Mouse (Mus musculus) lung, postnatal 0 days (tissue): ENCODE measurements at regions not wholly inside any gene's neighbourhood (a gene's known extent, or its start where the extent isn't known, plus 50 kb on each side); places are given as distances from the start of the nearest gene placed in this dataset.

ENCODE experiments used
- ATAC-seq: fragments of 200-750 bp; cut with Nextera tagmentation; 2 replicates; pipeline ENCODE4 v1.8.0; 2017; ENCODE audit warnings: moderate library complexity
- DNase-seq: peaks from one replicate; pipeline ENCODE4 v3.0.0-alpha.2; 2016; ENCODE audit warnings: low spot score
- H3K27ac ChIP-seq: fragments of 300-500 bp; sonication (generic); 2 replicates; pipeline ENCODE4 v1.5.1; 2014; ENCODE audit warnings: antibody characterized with exemption, mild to moderate bottlenecking, low read length, mixed read lengths
- H3K27me3 ChIP-seq: fragments of 300-500 bp; sonication (generic); replicated peaks from 2 replicates; pipeline ENCODE4 v1.6.1; 2014; ENCODE audit warnings: low read length, mixed read lengths; ENCODE audit not compliant: insufficient read depth
- H3K36me3 ChIP-seq: fragments of 300-500 bp; sonication (generic); 2 replicates; pipeline ENCODE4 v1.6.1; 2014; ENCODE audit warnings: low read length, mixed read lengths; ENCODE audit not compliant: insufficient read depth
- H3K4me1 ChIP-seq: fragments of 300-500 bp; sonication (generic); 2 replicates; pipeline ENCODE4 v1.6.1; 2014; ENCODE audit warnings: antibody characterized with exemption, low read depth, low read length, mixed read lengths; ENCODE audit not compliant: insufficient read depth
- H3K4me2 ChIP-seq: fragments of 300-500 bp; sonication (generic); replicated peaks from 2 replicates; pipeline ENCODE4 v1.6.1; 2014; ENCODE audit warnings: low read depth, mild to moderate bottlenecking, low read length, moderate library complexity, mixed read lengths
- H3K4me3 ChIP-seq: fragments of 300-500 bp; sonication (generic); 2 replicates; pipeline ENCODE4 v1.5.1; 2014; ENCODE audit warnings: low read depth, low read length
- H3K9ac ChIP-seq: fragments of 300-500 bp; sonication (generic); replicated peaks from 2 replicates; pipeline ENCODE4 v1.6.1; 2014; ENCODE audit warnings: low read depth, mild to moderate bottlenecking
- H3K9me3 ChIP-seq: fragments of 300-500 bp; sonication (generic); 2 replicates; pipeline ENCODE4 v1.6.1; 2016; ENCODE audit warnings: low read length, mixed read lengths
- CTCF ChIP-seq: IDR thresholded peaks from 2 replicates; pipeline ENCODE4 v1.5.1; 2016; ENCODE audit warnings: antibody characterized with exemption, mild to moderate bottlenecking
- EP300 ChIP-seq: IDR thresholded peaks from 2 replicates; pipeline ENCODE4 v1.6.1; 2016; ENCODE audit warnings: antibody characterized with exemption, mild to moderate bottlenecking, control low read depth
- WGBS: fragments of 180-500 bp; shearing (Covaris S2); extraction: QIAGEN DNeasy Blood & Tissue Kit; methylation state at CpG from one replicate; pipeline ENCODE4 v1.1.7; 2014; 5-methylcytosine and 5-hydroxymethylcytosine counted together

- H3K27ac ChIP-seq: no peak overlapping the region
- no peak overlapping the region for H3K4me2 ChIP-seq
- DNase-seq (peak; percentile 65), ATAC-seq (no peak)
- no peak overlapping the region for H3K9ac ChIP-seq
- 18% methylated on average over 3 of the region's 3 CpGs for WGBS
- TF ChIP-seq CTCF: peak; percentile 63
- no peak for TF ChIP-seq EP300
- H3K4me1 ChIP-seq: no peaks in the 10 kb centered on the region; the same call in 1 of the 2 replicates
- no peaks in the 10 kb centered on the region for H3K27me3 ChIP-seq
- H3K9me3 ChIP-seq: no peaks in the 10 kb centered on the region
- no peak overlapping the region for H3K4me3 ChIP-seq
- H3K36me3 ChIP-seq: no peaks in the 10 kb centered on the region
Measured at GRCm38 (mm10) chr8:107815775-107816174, 126.7 kb upstream of the Zfhx3 start.

GRCm38 (mm10) chr8:107817796-107818195 lies 124.6 kb upstream of the Zfhx3 start:
- 73% methylated on average over 9 of the region's 9 CpGs for WGBS
- no peaks in the 10 kb centered on the region for H3K36me3 ChIP-seq
- TF ChIP-seq EP300 (no peak), CTCF (no peak)
- no peak overlapping the region for H3K4me2 ChIP-seq
- no peak for DNase-seq
- no peak overlapping the region for H3K27ac ChIP-seq
- H3K27me3 ChIP-seq: no peaks in the 10 kb centered on the region
- H3K9me3 ChIP-seq: no peaks in the 10 kb centered on the region
- no peaks in the 10 kb centered on the region; the same call in 1 of the 2 replicates for H3K4me1 ChIP-seq
- no peak overlapping the region for H3K9ac ChIP-seq
- H3K4me3 ChIP-seq: no peak overlapping the region
- ATAC-seq: no peak

- ATAC-seq: no peak
- Histone ChIP-seq H3K4me2 (no peak overlapping the region), H3K4me3 (no peak overlapping the region), H3K4me1 (no peaks in the 10 kb centered on the region; the same call in 1 of the 2 replicates), H3K9ac (no peak overlapping the region), H3K27ac (no peak overlapping the region), H3K36me3 (no peaks in the 10 kb centered on the region), H3K9me3 (no peaks in the 10 kb centered on the region), H3K27me3 (no peaks in the 10 kb centered on the region)
- TF ChIP-seq CTCF (no peak), EP300 (no peak)
- DNase-seq: peak; percentile 33
- 17% methylated on average over 8 of the region's 8 CpGs for WGBS
Measured at GRCm38 (mm10) chr8:107820174-107820760, 122.2 kb upstream of the Zfhx3 start.

GRCm38 (mm10) chr8:107821522-107821921 lies 120.9 kb upstream of the Zfhx3 start:
- Histone ChIP-seq H3K4me3 (no peak overlapping the region), H3K36me3 (no peaks in the 10 kb centered on the region), H3K9ac (no peak overlapping the region), H3K4me2 (no peak overlapping the region), H3K4me1 (no peaks in the 10 kb centered on the region; the same call in 1 of the 2 replicates), H3K9me3 (no peaks in the 10 kb centered on the region), H3K27ac (peak overlapping the region; percentile 85), H3K27me3 (no peaks in the 10 kb centered on the region)
- 52% methylated on average over 6 of the region's 6 CpGs for WGBS
- peak; percentile 99 for ATAC-seq
- DNase-seq: peak; percentile 93
- TF ChIP-seq EP300 (peak; percentile 88), CTCF (no peak)

GRCm38 (mm10) chr8:107824096-107824495 lies 118.3 kb upstream of the Zfhx3 start:
- Histone ChIP-seq H3K9ac (no peak overlapping the region), H3K9me3 (no peaks in the 10 kb centered on the region), H3K27me3 (no peaks in the 10 kb centered on the region), H3K4me2 (no peak overlapping the region; the same call in 1 of the 2 replicates), H3K36me3 (no peaks in the 10 kb centered on the region), H3K27ac (no peak overlapping the region), H3K4me1 (no peaks in the 10 kb centered on the region), H3K4me3 (no peak overlapping the region)
- ATAC-seq (no peak), DNase-seq (no peak)
- WGBS: 29% methylated on average over 7 of the region's 7 CpGs
- TF ChIP-seq CTCF: no peak
- no peak for TF ChIP-seq EP300

- 2% methylated on average over 14 of the region's 14 CpGs for WGBS
- Histone ChIP-seq H3K9me3 (no peaks in the 10 kb centered on the region), H3K9ac (no peak overlapping the region), H3K4me1 (no peaks in the 10 kb centered on the region), H3K4me3 (no peak overlapping the region), H3K27me3 (no peaks in the 10 kb centered on the region), H3K36me3 (no peaks in the 10 kb centered on the region), H3K4me2 (peak overlapping the region; percentile 32; the same call in 1 of the 2 replicates), H3K27ac (no peak overlapping the region)
- no peak for TF ChIP-seq EP300
- TF ChIP-seq CTCF: no peak
- no peak for ATAC-seq
- DNase-seq: peak; percentile 16
Measured at GRCm38 (mm10) chr8:107824640-107825039, 117.8 kb upstream of the Zfhx3 start.
